Mouse (Mus musculus): ENCODE measurements around the gene Tprkb. TPM values are rescaled to one million over a fixed set of nuclear protein-coding genes. Genes with fewer than 3 reads are reported as not detected.
"Not testable (repeated sequence)": the region's sequence is repeated elsewhere in the genome, so short reads cannot be mapped to it uniquely, and the experiment has no call there.

The Tprkb gene
- polyA plus RNA-seq, 1 experiment, result 0.18 TPM

- H3K9me3 ChIP-seq (ENCODE audit: control insufficient read depth, low read length), result no peaks in the 10 kb centered on the region
Observed at GRCm38 (mm10) chr6:85973336-85973735, 61.7 kb downstream of the Tprkb start.

GRCm38 (mm10) chr6:85974941-85975617 is 63.4 kb downstream of the Tprkb start:
- no peak overlapping the region for H3K4me3 ChIP-seq (replicated peaks)
- H3K27me3 ChIP-seq (ENCODE audit: control insufficient read depth), result no peaks in the 10 kb centered on the region
- no peaks in the 10 kb centered on the region for H3K36me3 ChIP-seq (ENCODE audit: control insufficient read depth)
- H3K9me3 ChIP-seq (ENCODE audit: control insufficient read depth, low read length), result no peaks in the 10 kb centered on the region; the same call in 1 of the 2 replicates
- TF ChIP-seq GATA1 (IDR thresholded peaks at IDR 0.05; ENCODE audit: low read length) (no peak), TAL1 (IDR thresholded peaks at IDR 0.05; ENCODE audit: low read length) (no peak)
- peaks cover 11% of the 10 kb centered on the region for H3K4me1 ChIP-seq (ENCODE audit: control insufficient read depth)

More at GRCm38 (mm10) chr6:85973336-85973735, 61.7 kb downstream of the Tprkb start:
- Histone ChIP-seq H3K36me3 (ENCODE audit: control insufficient read depth) (no peaks in the 10 kb centered on the region), H3K4me1 (ENCODE audit: control insufficient read depth) (peaks cover 11% of the 10 kb centered on the region), H3K27me3 (ENCODE audit: control insufficient read depth) (no peaks in the 10 kb centered on the region), H3K4me3 (replicated peaks) (no peak overlapping the region)
- TF ChIP-seq TAL1 (IDR thresholded peaks at IDR 0.05; ENCODE audit: low read length) (no peak), GATA1 (IDR thresholded peaks at IDR 0.05; ENCODE audit: low read length) (no peak)

GRCm38 (mm10) chr6:85975761-85976160 is 64.1 kb downstream of the Tprkb start:
- no peak for TF ChIP-seq TAL1 (IDR thresholded peaks at IDR 0.05; ENCODE audit: low read length)
- no peaks in the 10 kb centered on the region for H3K27me3 ChIP-seq (ENCODE audit: control insufficient read depth)
- no peak overlapping the region for H3K4me3 ChIP-seq (replicated peaks)
- peaks cover 11% of the 10 kb centered on the region for H3K4me1 ChIP-seq (ENCODE audit: control insufficient read depth)
- no peaks in the 10 kb centered on the region; the same call in 1 of the 2 replicates for H3K9me3 ChIP-seq (ENCODE audit: control insufficient read depth, low read length)
- H3K36me3 ChIP-seq (ENCODE audit: control insufficient read depth), result no peaks in the 10 kb centered on the region

- Histone ChIP-seq H3K36me3 (ENCODE audit: control insufficient read depth) (no peaks in the 10 kb centered on the region), H3K4me1 (ENCODE audit: control insufficient read depth) (peaks cover 11% of the 10 kb centered on the region), H3K9me3 (ENCODE audit: control insufficient read depth, low read length) (no peaks in the 10 kb centered on the region; the same call in 1 of the 2 replicates), H3K27me3 (ENCODE audit: control insufficient read depth) (no peaks in the 10 kb centered on the region), H3K4me3 (replicated peaks) (no peak overlapping the region)
- TF ChIP-seq GATA1 (IDR thresholded peaks at IDR 0.05; ENCODE audit: low read length), result no peak
- TF ChIP-seq TAL1 (IDR thresholded peaks at IDR 0.05; ENCODE audit: low read length), result no peak
Observed at GRCm38 (mm10) chr6:85976242-85976641, 64.6 kb downstream of the Tprkb start.

- H3K27me3 ChIP-seq (ENCODE audit: control insufficient read depth); H3K4me3 ChIP-seq (replicated peaks); H3K36me3 ChIP-seq (ENCODE audit: control insufficient read depth); H3K9me3 ChIP-seq (ENCODE audit: control insufficient read depth, low read length): not testable (repeated sequence)
- H3K4me1 ChIP-seq (ENCODE audit: control insufficient read depth), result peaks cover 11% of the 10 kb centered on the region
Observed at GRCm38 (mm10) chr6:85978736-85979135, 67.1 kb downstream of the Tprkb start.

Other genes starting within 250 kb of the Tprkb start
- not detected in 2 replicates for gene Nat8f7, start 198.7 kb upstream of the Tprkb start, polyA plus RNA-seq (2012)
- gene Nat8f3, start 146.1 kb upstream of the Tprkb start, polyA plus RNA-seq (2012), result not detected in 2 replicates
- not detected in 2 replicates for gene Nat8f6, start 90.9 kb upstream of the Tprkb start, polyA plus RNA-seq (2012)
- not detected in 2 replicates for gene Nat8f5, start 90.9 kb upstream of the Tprkb start, polyA plus RNA-seq (2012)
- gene Nat8, start 79.8 kb upstream of the Tprkb start, polyA plus RNA-seq (2012), result not detected in 2 replicates
- gene Nat8f2, start 42.7 kb upstream of the Tprkb start, polyA plus RNA-seq (2012), result not detected in 2 replicates
- gene Nat8f4, start 7.0 kb upstream of the Tprkb start, polyA plus RNA-seq (2012), result 0.06 TPM in 1 of 2 replicates, not detected in the other
- 0.13 TPM in 1 of 2 replicates, not detected in the other for gene Nat8f1, start 3.8 kb downstream of the Tprkb start, polyA plus RNA-seq (2012)
- gene Dusp11, start 49.8 kb downstream of the Tprkb start, polyA plus RNA-seq (2012), result 2.2 and 2.3 TPM in 2 replicates
- gene Figla, start 104.3 kb downstream of the Tprkb start, polyA plus RNA-seq (2012), result not detected in 2 replicates
- 39.0 and 41.8 TPM in 2 replicates for gene Add2, start 116.8 kb downstream of the Tprkb start, polyA plus RNA-seq (2012)